Mouse (Mus musculus): ENCODE measurements around the gene Twsg1. TPM values are rescaled to one million over a fixed set of nuclear protein-coding genes. Genes with fewer than 3 reads are reported as not detected.
"Not testable (repeated sequence)": the region's sequence is repeated elsewhere in the genome, so short reads cannot be mapped to it uniquely, and the experiment has no call there.

The Twsg1 gene
- 93.9 and 106 TPM in 2 replicates for total RNA-seq (2021)
- long read RNA-seq, full-length matches to known transcripts = 28 of 32 reads
- long read RNA-seq, partial matches to known transcripts = 2 of 32 reads
- long read RNA-seq, other reads (novel, unspliced or antisense) = 2 of 32 reads

DNA sequence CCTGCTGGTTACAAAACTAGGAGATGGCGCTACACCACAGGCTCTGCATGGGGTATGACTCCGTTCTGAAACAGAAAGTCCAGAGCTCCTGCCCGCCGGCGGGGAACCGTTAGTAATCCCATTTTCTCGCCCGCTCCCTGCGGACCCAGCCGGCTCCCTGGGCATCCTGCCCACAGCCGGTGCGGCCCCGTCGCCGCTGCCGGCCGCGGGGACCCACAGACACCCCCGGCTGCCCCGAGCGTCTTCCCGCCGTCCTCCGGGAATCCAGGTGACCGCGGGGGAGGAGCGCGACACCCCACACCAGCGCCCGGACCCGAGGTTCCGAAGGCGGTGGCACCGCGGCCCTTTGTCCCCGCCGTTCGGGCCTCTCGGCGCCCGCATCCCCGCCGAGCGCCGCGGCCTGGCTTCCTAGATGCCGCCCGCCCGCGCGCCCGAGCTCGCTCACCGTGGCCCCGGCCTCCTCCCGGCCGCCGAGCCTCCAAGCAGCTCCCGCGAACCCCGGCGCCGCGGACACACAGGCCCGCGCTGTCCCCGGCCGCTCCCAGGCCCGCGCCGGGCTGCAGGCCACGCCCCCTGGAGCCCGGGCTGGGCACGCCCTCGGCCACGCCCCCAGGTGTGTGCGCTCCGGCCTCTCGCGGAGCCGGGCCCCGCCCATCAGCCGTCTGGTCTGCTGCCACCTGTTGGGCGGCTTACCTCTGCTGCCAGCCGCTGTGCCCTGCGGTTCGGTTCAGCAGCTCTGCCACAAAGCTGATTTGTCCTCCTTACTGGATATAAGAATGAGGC is at the start of gene Twsg1:
Gene Twsg1 (minus strand): TSS at position 605 of the 783 bp plus-strand sequence.
- DNase-seq = peak; percentile 97

DNA sequence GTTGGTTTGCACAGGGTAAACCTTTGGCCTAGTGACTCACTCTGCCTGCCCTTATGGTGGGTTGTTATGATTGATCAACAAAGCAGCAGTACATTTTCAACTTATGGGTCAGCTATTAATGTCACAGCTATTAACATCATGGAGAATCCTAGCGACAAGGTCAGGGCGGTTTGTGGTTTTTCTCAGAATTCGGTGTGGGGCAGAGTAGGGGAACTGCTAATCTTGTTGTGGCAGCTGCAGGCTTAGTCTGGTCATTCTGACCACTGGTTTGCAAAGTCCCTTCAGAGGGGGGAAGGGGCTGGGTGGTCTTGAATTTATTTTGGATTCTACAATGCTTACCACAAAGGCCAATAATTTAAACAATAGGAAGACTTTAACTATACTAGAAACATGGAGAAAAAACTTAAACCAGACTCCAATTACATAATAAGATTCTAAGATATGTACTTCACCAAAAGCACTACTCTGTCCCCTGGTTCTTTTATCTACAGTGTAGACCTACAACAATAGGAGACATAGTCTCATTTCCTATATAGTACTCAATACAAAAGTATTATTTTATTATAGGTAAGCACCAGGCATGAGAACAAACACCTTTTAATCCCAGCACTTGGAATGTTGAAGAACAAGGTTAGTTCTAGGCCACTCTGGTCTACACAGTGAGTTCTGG is 37.3 kb upstream of the Twsg1 start:
- no peak for DNase-seq

DNA sequence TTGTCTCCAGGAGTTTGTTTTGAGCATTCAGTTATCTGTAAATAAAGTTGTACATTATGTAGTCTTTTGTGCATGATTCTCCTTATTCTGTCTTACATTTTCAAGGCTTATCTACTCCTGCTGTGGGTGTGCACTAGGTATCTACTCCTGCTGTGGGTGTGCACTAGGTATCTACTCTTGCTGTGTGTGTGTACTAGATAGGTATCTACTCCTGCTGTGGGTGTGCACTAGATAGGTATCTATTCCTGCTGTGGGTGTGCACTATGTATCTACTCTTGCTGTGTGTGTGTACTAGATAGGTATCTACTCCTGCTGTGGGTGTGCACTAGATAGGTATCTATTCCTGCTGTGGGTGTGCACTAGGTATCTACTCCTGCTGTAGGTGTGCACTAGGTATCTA is 25.7 kb upstream of the Twsg1 start:
- not testable (repeated sequence) for DNase-seq

GRCm38 (mm10) chr17:65967751-65968150 is 16.7 kb upstream of the Twsg1 start:
- no peak for DNase-seq

GRCm38 (mm10) chr17:65962263-65962662 is 11.2 kb upstream of the Twsg1 start:
- DNase-seq = no peak

GRCm38 (mm10) chr17:65961606-65962136 is 10.6 kb upstream of the Twsg1 start:
- DNase-seq = no peak

- DNase-seq = no peak
Observed at GRCm38 (mm10) chr17:65959011-65959410, 8.0 kb upstream of the Twsg1 start.

DNA sequence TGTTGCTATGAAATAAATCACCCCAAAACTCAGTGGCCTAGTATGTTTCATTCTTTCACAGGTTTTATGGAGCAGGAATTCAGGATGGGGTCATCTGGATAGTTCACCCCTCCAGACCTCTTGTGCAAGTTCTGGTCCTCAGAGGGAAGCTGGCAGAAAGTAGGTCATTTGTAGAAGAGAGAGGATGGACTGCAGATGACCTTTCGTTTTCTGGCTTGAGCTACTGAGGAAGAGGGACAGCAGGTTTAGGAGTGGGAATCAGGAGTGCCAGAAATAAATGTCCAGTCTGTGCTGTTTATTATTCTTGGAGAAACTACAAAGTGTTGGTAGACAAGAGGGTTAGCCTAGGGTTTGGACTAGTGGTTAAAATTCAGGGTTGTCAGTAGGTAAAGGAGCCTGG is 7.3 kb upstream of the Twsg1 start:
- DNase-seq = no peak

DNA sequence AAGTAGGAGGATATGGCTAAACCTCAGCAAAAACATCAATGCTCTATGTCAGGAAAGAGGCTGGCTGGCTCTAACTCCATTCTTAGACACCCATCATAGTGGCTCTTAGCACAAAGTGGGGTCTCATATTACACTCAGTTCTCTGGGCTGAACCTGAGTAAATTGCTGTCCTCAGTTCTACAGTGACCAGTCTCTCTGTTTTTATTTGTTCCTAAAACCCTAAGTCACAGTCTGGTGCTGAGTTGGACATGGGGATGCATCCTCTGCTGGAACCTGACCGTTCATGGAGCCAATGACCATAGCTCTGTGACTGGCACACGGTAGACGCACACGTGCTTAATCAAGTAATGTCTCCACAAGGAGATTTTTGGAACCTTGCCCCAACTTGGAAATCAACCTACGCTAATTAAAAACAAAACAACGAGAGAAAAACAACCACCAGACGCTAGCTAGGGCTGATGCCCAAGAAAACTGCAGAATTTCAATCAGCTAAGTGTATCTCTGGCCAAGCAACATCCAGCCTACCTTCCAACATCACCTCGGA is 6.8 kb upstream of the Twsg1 start:
- DNase-seq = no peak

DNA sequence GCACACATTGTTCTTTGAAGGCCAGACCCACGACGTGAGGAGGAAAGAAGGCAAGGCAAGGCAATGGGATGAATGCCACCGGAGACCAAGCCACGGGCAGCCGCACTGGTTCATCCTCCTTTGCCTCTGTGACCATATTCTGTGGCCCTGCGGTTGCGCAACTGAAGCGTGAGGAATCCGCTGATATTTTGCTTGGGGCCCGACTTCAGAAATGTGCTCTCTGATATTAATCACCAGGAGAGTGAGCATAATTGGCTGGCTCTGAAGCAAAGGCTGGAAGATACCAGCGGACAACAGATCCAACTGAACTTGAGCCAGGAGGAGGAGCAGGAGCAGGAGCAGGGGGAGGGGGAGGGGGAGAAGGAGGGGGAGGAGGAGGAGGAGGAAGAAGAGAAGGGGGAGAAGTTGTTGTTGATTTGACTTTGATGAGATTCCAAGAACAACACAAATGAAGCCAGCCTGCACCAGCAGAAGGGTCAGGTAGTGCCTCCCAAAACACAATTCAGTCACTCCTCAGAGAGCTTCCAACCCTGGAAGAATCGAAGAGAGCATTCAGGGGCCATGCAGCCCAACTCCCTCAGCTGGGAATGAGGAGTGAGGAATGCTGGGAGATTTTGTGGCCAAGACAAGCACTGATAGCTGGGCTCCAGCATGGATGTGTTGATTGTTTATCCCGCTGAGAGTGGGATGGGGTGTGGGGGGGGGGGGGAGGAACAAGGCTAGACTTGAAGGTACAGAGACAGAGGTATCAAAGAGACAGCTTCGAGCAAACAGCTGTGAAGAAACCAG is 6.2 kb upstream of the Twsg1 start:
- DNase-seq = peak; percentile 70

GRCm38 (mm10) chr17:65956140-65956539 is 5.1 kb upstream of the Twsg1 start:
- no peak for DNase-seq

DNA sequence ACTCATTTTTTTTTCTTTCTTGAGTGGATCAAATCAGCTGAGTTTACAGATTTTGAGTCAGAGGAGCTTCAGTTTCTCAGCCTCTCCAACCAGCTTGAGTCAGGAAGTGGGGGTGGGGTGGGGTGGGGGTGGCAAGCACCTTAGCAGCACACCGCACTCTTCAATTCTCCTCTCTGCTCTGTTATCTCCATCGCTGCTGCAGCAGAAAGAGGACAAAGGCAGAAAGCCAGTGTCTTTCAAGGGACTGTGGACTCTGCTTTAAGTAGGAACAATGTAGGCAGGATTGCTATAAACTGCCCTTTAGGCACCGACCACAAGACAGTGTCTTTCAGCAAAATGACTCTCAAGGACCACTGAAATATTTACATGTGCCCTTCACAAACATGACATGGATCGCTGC is 2.9 kb upstream of the Twsg1 start:
- no peak for DNase-seq

DNA sequence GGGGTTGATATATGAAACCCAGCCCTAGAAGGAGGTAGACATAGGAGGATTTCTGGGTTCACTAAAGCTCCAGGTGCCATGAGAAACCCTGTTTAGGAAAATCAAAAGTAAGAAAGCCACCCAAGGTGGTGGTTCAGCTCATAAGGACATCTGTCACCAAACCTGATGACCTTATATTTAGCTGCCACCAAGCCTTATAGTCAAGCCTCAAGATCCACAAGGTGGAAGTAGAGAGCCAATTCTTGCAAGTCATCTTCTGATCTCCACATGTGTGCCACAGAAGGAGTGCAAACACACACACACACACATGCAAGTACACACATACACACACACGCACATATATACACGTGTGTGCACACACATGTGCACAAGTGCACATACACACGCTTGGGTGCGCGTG is 1.1 kb upstream of the Twsg1 start:
- DNase-seq = no peak

GRCm38 (mm10) chr17:65950183-65950582 is 843 bp downstream of the Twsg1 start:
- DNase-seq = no peak

DNA sequence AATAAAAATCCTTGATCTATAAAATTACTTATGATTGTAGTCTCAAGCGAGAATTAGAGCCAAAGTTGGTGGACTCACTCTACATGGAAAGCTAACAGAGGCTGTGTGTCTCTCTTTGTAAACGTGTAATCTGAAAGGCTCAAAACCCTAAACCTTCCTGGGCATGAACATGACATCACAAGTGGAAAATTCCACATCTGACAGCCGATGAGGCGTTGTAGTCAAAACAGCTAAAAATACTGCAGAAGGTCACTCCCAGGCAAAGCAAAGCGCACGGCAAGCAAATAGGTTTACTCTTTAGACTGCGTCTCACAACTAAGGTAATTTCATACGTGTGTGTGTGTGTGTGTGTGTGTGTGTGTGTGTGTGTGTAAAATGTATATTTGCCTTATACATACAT is 3.7 kb downstream of the Twsg1 start:
- DNase-seq = peak; percentile 25

- DNase-seq = no peak
Observed at GRCm38 (mm10) chr17:65945420-65945819, 5.6 kb downstream of the Twsg1 start.

- DNase-seq = no peak
Observed at GRCm38 (mm10) chr17:65942394-65942793, 8.6 kb downstream of the Twsg1 start.

GRCm38 (mm10) chr17:65941275-65941674 is 9.8 kb downstream of the Twsg1 start:
- DNase-seq = no peak

DNA sequence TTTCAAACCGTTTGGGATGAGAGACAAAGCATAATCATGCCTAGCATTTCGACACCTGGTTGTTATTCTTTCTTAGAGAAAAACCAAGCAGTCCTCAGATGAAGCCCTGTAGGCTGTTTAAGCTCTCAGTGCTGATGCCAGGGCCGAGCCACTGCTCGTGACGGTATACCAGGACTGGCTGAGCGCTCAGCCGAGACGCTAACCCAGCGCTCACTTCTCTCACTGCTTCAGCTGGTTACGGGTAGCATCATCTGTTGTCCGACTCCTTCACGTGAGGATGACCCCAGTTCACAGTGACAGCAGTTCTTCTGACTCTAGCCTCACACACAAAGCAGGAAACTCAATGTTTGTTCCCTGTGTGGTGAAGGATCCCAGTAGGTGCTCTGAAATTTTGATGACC is 10.8 kb downstream of the Twsg1 start:
- no peak for DNase-seq

DNA sequence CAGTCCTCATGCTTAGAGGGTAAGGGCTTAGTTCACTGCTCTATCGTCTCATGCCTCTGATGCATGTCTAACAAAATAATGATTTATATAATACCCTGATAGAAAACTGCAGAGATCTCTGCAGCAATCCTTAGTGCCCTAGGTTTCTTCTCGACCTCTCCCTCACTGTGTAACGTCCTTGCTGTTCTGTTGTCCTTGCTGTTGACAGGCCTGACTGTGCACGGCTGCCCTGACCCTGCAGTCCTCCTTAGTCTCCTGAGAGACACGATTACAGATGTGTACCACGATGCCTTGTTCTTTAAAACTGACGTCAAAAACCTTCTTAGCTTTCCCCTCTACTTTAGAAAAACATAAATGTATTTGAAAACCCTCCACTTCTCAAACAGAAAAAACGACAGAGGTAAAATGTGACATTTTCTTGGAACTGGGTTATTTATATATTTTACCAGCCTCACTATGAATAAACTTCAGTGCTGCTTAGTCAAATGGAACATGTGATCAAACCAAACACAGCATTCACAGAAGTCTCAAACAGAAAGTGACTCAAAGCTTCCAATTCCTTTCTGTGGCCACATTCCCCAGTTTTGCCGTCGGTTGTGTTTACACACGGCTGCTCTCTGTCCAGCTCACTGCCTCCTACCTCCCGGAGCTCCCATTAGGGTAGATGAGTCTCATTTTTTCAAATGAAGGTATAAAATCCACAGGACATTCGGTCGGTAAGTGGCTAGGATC is 11.4 kb downstream of the Twsg1 start:
- DNase-seq = no peak

- no peak for DNase-seq
Observed at GRCm38 (mm10) chr17:65937671-65938070, 13.4 kb downstream of the Twsg1 start.

DNA sequence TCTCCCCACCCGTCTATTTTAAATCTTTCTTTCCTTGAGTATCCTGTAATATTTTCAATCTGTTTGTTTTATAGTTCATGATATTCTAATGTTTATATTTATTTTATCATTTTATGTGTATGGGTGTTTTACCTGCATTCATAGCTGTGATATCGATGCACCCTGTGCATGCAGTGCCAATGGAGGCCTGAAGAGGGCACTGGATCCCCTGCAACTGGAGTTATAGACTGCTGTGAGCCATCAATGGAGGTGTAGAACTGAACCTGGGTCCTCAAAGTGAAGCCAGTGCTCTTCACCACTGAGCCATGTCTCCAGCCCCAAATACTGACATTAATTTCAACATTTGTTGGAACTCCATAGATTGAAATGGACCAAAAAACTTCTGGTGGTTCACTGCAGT is 17.3 kb downstream of the Twsg1 start:
- DNase-seq = no peak
